Mouse (Mus musculus): ENCODE results near the gene Mrm2.
"Not testable (repeated sequence)": the region's sequence is repeated elsewhere in the genome, so short reads cannot be mapped to it uniquely, and the experiment has no call there.

Gene Mrm2

DNA sequence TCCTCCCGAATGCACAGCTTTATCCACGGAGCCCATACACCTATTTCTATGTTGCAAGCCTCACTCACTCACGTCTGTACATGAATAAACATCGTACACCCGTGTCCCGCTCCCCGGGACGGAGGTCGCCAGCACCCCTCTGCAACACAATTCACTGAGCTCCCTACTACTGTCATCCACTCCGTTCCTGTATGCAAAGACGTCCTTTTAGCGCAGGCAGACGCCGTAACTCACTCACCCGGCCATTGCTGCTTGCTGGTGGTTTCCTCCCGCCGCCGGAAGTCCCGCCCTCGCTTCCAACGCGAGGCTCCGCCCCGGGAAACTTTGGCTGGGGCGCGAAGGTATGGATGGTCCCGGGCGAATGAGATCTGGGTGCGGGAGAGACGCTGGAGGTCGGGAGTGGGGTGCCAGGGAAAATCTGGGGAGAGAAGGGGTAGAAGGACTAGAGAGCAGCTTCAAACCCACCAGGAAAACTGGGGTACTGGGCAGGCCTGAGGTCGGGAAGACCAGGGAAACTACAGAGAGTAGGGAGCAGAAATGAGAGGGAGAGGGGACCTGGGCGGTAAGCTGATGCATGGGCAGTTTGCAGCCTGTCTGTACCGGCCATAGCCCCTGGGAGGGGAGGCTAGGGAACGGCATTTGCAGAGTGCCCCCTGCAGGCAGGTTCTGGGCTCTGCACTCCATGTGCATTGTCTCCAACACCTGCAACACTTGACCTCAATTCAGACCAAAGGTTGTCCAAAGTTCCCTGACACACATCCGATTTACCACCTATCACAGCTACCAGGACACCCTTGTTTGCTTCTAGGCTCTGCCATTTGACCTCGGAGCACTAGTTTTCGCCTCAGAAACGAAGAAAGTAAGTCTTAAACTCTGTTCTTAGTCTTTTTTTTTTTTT lies at the start of gene Mrm2:
TSS of gene Mrm2 (minus strand) at position 284 of the 898 bp plus-strand sequence.
- peak; percentile 89 for DNase-seq (ENCODE audit: extremely low spot score)

- no peak for DNase-seq (ENCODE audit: extremely low spot score)
Observed at GRCm38 (mm10) chr5:140381156-140381555, 49.5 kb upstream of the Mrm2 start.

DNA sequence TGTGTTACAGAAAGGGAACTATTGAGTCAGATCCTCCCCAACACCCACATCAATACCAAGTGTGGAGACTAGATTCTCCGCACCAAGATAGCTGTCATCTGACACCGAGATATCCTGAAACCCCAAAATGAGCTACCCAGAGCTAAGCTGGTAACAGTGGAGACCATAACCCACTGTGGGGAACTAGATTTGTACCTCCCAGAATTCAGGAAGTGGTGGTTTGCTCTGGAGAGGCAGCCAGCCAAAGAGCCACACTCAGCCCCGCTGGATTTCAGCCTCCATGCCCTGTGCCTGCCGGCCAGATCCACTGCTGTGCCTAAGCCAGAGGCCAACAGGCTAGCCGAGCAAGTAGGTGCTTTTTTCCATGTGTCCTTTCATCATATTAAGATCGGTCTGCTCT lies 47.6 kb upstream of the Mrm2 start:
- DNase-seq (ENCODE audit: extremely low spot score): no peak

DNA sequence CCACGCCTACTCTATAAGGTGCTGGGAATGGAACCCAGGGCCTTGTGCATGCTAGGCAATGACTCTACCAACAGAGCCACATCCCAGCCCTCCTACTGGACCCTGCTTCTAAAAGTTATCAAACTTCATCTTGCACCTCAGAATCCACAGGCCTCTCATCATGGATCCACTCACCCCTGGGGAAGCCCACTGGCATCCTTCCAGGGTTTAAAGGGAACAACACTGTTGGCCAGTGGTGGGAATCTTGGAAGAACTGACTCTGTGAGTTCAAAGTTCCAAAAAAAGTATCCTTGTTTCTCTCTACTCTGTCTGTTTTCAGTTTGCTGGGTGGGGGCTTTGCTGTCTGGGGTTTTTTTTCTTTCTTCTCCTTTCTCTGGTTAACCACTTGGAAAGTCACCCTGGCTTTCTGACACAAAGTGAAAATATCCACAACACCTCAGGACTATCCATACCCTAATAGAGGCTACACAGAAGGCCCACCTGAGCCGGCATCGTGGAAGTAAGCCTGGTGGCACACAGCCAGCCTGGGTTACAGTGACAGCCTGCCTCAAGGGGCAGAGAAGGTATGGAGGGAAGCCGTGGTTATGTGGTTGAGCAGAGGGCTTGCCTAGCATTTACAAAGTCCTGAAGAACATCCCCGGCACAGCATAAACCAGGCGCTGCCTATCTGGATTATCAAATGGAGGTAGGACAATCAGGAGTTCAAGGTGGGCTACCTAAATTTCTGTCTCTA lies 46.6 kb upstream of the Mrm2 start:
- no peak for DNase-seq (ENCODE audit: extremely low spot score)

- no peak for DNase-seq (ENCODE audit: extremely low spot score)
Observed at GRCm38 (mm10) chr5:140375249-140375829, 43.6 kb upstream of the Mrm2 start.

DNA sequence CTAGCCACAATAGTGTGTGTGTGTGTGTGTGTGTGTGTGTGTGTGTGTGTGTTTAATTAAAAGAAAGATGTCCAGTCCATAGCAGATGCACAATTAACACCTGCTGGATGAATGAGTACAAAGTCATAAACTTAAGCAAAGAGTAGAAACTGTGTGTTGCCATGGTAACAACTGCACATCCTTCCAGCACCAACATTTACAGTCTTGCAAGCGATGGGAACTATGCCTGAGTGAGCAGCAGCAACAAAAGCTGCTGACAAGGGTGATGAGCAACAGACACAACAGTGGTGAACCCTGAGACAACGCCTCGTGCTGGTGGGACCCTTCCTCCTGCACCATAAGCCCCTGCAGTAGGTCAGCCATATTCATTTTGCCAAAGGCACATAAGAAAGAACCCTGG lies 42.5 kb upstream of the Mrm2 start:
- no peak for DNase-seq (ENCODE audit: extremely low spot score)

DNA sequence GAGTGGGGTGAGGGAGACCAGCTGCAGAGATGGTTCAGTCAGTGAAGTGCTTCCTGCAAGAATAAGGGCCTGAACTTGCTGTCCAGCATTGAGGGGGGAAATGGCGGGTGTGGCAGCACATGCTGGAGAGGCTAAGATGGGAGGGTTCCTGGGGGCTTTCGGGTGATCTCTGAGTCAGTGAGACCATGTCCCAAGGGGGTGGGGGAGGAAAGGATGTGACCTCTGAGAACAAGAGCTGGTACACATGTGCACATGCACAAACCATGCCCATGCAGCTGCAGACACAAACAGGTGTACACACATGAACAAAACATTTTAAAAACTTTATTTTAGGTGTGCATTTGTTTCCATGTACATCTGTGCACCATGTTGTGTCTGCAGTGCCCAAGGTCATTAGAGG lies 42.0 kb upstream of the Mrm2 start:
- no peak for DNase-seq (ENCODE audit: extremely low spot score)

DNA sequence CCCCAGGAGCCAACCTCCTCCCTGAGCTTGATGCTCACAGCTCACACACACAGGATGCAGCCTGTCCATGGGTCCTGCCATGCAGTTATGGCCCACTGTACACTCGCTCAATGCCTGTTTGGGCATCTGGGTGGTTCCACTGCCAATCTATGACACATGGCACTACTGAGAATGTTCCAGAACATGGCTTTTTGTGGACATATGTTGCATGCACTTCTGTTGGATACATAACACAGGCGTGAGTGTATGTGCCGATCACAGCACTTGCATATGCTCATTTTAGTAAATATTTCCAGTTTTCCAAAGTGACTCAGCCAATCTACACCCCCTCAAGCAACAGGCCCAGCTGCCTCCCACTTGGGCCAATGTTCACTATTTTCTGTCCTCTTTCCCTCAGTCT lies 40.0 kb upstream of the Mrm2 start:
- no peak for DNase-seq (ENCODE audit: extremely low spot score)

DNA sequence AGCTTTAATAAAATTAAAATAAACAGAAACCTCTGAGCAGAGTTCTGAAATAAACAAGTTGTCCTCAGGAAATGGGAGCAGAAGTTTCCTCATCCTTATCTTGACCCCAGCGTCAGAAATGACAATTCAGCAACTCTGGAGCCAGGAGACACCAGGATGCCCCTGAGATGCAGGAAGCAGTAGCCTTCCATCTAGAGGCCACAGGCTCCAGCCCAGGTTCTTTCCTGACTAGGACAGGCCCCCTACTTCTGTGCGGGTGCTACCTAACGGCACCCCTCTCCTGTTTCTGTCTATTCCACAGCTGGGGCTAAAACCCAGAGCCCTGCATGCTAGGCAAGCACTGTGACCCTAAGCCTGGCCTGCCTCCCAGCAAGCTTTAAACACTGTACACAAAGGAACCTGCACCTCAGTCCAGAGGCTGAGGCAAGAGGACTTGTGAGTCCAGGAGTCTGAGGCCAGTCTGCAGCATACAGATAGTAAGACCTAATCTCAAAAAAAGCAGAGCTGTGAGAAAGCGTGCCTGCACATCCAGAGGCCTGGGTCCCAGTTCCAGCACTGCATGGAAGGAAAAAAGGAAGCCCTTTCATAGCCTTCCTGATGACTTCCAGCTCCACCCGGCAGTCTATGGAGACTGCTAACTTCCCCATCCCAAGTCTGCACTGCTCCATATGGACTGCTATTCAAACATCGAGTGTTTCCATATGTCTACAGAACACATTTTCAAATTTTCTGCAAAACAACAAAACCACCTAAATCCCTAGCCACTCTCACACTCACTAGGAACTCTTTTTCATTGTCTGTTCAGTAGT lies 39.0 kb upstream of the Mrm2 start:
- DNase-seq (ENCODE audit: extremely low spot score): no peak

- no peak for DNase-seq (ENCODE audit: extremely low spot score)
Observed at GRCm38 (mm10) chr5:140369466-140369865, 37.8 kb upstream of the Mrm2 start.

DNA sequence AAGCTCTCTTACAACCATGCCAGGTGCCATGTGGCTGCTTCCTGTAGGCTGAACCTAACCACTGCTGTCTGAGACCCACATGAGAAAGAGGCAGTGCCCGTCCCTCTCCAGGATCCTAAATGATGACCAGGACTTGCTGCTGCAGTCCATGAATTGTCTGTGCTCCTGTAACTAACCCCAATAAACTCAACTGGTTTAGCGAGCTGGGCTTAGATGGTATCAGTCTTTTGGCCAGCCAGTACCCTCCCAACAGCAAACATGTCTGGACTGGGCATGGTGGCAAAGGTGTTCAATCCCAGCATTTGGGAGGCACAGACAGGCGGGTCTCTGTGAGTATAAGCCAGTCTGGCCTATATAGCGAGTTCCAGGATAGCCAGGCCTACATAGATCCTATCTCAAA lies 37.2 kb upstream of the Mrm2 start:
- no peak for DNase-seq (ENCODE audit: extremely low spot score)

DNA sequence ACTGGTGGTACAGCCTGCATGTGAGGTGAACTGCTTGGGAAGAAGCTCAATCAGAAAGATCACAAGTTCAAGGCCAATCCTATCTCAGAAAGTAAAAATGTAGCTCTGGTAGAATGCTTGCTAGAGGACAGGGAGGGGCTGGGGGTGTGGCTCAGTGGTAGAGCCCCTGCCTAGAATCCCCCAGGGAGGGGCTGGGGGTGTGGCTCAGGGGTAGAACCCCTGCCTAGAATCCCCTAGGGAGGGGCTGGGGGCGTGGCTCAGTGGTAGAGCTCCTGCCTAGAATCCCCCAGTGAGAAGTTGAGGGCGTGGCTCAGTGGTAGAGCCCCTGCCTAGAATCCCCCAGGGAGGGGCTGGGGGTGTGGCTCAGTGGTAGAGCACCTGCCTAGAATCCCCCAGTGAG lies 36.4 kb upstream of the Mrm2 start:
- not testable (repeated sequence) for DNase-seq (ENCODE audit: extremely low spot score)

DNA sequence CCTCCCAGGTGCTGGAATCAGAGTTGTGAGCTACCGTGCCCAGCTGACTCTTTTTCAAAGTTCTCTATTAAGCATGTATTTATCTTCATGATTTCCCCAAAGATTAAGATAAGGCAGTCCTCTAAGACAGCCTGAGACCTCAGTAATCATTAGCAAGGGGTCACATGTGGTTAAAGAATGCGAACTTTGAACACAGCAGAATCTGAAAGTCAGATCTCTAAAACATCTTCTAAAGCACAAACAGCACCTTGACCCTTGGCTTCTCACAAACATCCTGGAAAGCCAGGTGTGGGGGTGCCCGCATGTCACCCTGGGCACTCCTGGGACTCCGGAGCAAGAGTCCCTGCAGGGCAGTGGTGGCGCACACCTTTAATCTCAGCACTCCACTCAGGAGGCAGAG lies 32.7 kb upstream of the Mrm2 start:
- DNase-seq (ENCODE audit: extremely low spot score): no peak

DNA sequence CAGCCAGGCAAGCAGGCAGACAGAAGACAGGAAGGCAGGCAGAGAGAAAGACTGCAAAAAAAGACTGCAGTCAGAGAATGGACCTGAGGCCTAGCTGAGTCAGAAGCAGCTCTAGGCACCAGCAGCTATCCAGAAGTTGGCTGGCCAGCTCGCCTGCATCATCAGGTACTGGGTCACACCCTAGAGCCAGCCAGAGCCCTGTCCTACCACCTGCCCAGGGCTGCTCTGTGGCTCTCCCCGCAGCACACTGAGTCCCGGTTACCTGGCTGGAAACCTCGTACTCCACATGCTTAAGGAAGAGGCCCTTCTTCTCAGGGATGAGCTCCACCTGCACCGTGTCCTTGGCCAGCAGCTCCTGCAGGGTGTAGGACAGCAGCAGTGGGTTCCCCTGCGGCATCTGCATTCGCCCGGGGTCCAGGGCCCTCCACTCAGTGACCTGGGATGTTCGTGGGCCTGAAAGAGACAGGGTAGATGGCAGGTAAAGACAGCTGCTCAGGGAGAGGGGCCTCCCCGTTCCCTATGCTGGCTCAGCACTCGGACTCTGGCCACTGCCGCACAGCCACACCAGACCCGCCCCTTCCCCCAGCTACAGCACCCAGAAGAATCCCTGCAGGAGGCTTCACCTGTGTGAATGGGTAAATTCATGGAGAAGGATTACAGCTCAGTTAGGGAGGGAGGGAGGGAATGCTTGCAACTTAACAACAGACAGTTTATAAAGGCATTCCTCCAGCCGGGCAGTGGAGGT lies 28.4 kb upstream of the Mrm2 start:
- DNase-seq (ENCODE audit: extremely low spot score): no peak

- DNase-seq (ENCODE audit: extremely low spot score): no peak
Observed at GRCm38 (mm10) chr5:140357466-140357865, 25.8 kb upstream of the Mrm2 start.

- DNase-seq (ENCODE audit: extremely low spot score): no peak
Observed at GRCm38 (mm10) chr5:140355934-140356333, 24.2 kb upstream of the Mrm2 start.

DNA sequence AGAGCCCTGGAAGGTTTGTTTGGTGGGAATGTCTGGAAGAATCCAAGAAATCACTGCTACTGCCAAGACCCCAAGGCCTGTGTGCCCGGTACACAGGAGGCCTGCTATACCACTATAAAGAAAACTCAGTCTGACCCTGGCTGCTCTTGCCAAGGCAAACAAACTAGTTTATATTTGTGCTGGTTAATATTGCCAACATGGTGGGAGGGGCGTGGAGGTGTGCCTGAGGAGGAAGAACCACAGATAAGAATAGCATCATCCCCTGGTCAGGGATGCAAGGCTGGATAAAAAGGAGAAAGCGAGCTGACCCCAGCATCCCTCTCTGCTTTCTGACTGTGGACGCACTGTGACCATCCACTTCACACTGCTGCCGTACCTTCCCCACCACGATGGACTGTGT lies 20.7 kb upstream of the Mrm2 start:
- no peak for DNase-seq (ENCODE audit: extremely low spot score)

DNA sequence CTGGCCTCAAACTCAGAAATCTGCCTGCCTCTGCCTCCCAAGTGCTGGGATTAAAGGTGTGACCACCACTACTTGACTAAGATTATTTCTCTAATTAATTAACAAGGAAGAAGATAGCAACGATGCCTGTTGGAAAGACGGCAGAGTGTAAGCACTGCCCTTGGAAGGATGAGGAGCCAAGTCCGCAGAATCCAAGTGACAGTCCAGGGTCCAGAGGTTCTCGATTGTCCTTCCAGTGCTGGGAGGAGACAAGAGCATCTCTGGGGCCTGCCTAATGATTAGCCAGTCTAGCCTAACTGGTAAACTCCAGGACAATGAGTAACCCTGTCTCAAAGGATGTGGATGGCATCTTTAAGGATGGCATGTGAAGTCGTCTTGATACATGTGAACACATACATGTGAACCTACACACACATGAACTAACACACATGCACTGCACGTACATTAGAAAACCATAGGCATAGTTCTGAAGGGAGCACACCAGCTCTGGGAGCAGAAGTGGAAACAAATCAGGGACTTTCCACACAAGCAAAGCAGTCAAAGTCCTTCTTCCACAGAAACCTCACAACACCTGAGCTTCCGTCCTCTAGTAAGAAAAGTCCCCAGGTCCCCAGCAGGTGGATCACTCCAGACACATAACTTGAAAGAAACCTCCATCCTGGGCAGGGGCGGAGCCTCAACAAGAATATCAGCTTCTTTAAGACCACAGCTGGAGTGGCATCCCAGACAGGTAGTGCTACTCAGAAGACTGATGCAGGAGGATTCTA lies 19.2 kb upstream of the Mrm2 start:
- DNase-seq (ENCODE audit: extremely low spot score): no peak

DNA sequence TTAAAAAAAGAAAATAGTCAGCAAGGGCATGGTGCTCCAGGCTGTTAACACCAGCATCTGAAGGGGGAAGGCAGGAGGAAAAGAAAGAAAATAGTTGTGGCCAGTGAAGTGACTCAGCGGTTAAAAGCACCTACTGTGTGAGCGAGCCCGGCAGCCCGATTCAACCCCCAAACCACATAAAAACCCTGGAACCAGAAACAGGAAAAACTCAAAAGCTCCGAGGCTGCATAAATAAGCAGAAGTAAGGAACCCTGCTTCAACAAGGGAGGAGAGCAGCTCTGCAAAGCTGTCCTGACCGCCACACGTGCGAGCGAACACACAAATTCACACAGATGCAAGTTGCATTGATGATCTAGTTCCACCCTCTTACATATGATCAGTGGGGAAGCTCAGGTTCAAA lies 18.2 kb upstream of the Mrm2 start:
- no peak for DNase-seq (ENCODE audit: extremely low spot score)

DNA sequence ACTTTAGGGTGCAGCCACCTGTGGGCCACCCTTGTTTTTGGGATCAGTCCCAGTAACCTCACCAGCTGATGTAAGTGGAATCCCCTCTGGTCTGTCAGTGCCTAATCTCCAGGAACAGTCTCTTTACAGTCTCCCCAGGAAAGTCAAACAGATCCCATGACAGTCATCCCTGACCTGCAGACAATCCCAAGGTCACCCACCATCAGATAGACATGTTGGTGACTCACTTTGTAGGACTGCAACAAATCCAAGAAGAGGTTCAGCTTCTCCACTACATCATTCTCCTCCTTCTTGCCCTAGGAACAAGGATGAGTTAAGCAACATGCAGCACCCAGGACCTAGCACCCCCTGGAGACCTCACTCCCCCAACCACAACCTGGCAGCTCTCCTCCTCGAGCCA lies 14.4 kb upstream of the Mrm2 start:
- DNase-seq (ENCODE audit: extremely low spot score): no peak
